Mouse (Mus musculus): ENCODE results near the gene Gfral.

GRCm38 (mm10) chr9:76217178-76217975 is 3.9 kb upstream of the Gfral start:
- TF ChIP-seq CTCF (IDR thresholded peaks at IDR 0.05; ENCODE audit: low read depth, low read length), result no peak
- TF ChIP-seq POLR2A (IDR thresholded peaks at IDR 0.05; ENCODE audit: insufficient read depth, low read length), result no peak
- TF ChIP-seq EP300 (IDR thresholded peaks at IDR 0.05; ENCODE audit: insufficient read depth, low read depth, low read length), result no peak

Data from ES-Bruce4 (cell line).